Mouse (Mus musculus) common myeloid progenitor, adult 5-6 weeks (primary cell): ENCODE results near the gene Cd3eap. TPM values are rescaled to one million over a fixed set of nuclear protein-coding genes. Genes with fewer than 3 reads are reported as not detected.
A peak's percentile ranks its signal among the peaks of the same experiment; 100 is the strongest.

Source experiments
- ATAC-seq: replicated peaks from 2 replicates; pipeline ENCODE4 v1.8.0; 2016; ENCODE audit warnings: low read depth, mild to moderate bottlenecking, moderate TSS enrichment, inconsistent platforms; ENCODE audit not compliant: poor library complexity, severe bottlenecking
- total RNA-seq: library from RNA; stranded (forward); fragments of 200-1000, 187-1606 nt; gene quantifications from 2 replicates; pipeline ENCODE4 v1.2.3, GENCODE M21; 2017

The Cd3eap gene
- total RNA-seq, 1 experiment from 2014 or later: 23.2 TPM

- peak; percentile 20; the same call in 1 of the 2 replicates for ATAC-seq
These were observed 21.2 kb downstream of the Cd3eap start for GRCm38 (mm10) chr7:19338060-19338459.

GRCm38 (mm10) chr7:19337122-19337521 lies 22.2 kb downstream of the Cd3eap start:
- no peak; the same call in 1 of the 2 replicates for ATAC-seq

- ATAC-seq: peak; percentile 78
These were observed 23.7 kb downstream of the Cd3eap start for GRCm38 (mm10) chr7:19335583-19335982.

GRCm38 (mm10) chr7:19332709-19333352 lies 26.5 kb downstream of the Cd3eap start:
- ATAC-seq: peak; percentile 37

- ATAC-seq: no peak
These were observed 27.4 kb downstream of the Cd3eap start for GRCm38 (mm10) chr7:19331910-19332309.

GRCm38 (mm10) chr7:19328425-19328824 lies 30.9 kb downstream of the Cd3eap start:
- no peak for ATAC-seq

- ATAC-seq: no peak
These were observed 31.5 kb downstream of the Cd3eap start for GRCm38 (mm10) chr7:19327782-19328181.

- peak; percentile 55 for ATAC-seq
These were observed 32.2 kb downstream of the Cd3eap start for GRCm38 (mm10) chr7:19327128-19327527.

GRCm38 (mm10) chr7:19326359-19326758 lies 32.9 kb downstream of the Cd3eap start:
- peak; percentile 66 for ATAC-seq

- peak; percentile 57 for ATAC-seq
These were observed 33.8 kb downstream of the Cd3eap start for GRCm38 (mm10) chr7:19325262-19326199.

GRCm38 (mm10) chr7:19324221-19324620 lies 35.1 kb downstream of the Cd3eap start:
- no peak for ATAC-seq

- no peak for ATAC-seq
These were observed 36.8 kb downstream of the Cd3eap start for GRCm38 (mm10) chr7:19322489-19322888.

- ATAC-seq: peak; percentile 4; the same call in 1 of the 2 replicates
These were observed 37.8 kb downstream of the Cd3eap start for GRCm38 (mm10) chr7:19321464-19321863.

GRCm38 (mm10) chr7:19320637-19321036 lies 38.6 kb downstream of the Cd3eap start:
- ATAC-seq: no peak

- peak; percentile 66 for ATAC-seq
These were observed 39.4 kb downstream of the Cd3eap start for GRCm38 (mm10) chr7:19319906-19320305.

GRCm38 (mm10) chr7:19319458-19319857 lies 39.8 kb downstream of the Cd3eap start:
- no peak; the same call in 1 of the 2 replicates for ATAC-seq

GRCm38 (mm10) chr7:19318676-19319075 lies 40.6 kb downstream of the Cd3eap start:
- no peak for ATAC-seq

- ATAC-seq: no peak
These were observed 41.1 kb downstream of the Cd3eap start for GRCm38 (mm10) chr7:19318201-19318600.

GRCm38 (mm10) chr7:19316451-19317161 lies 42.7 kb downstream of the Cd3eap start:
- ATAC-seq: peak; percentile 76

- ATAC-seq: no peak
These were observed 45.2 kb downstream of the Cd3eap start for GRCm38 (mm10) chr7:19314033-19314432.
